27 mouse cellular contexts compared by ENCODE assay signal in genomic region chr17:33441159-33441558, GRCm38 (mm10). TPM values are rescaled to one million over a fixed set of nuclear protein-coding genes. Genes with fewer than 3 reads are reported as not detected.
"Had no signal": no experiment of that assay in that cellular context is flagged by ENCODE, and none has a peak within 500 bp of the region (broad histone marks: within the 10 kb centered on the region; RNA-seq: fewer than 3 reads in every experiment).

No protein-coding gene starts in this region.

- H3K27ac ChIP-seq: liver, embryonic 13.5 days; liver, embryonic 15.5 days; lung, embryonic 15.5 days; midbrain, embryonic 10.5 days; midbrain, embryonic 12.5 days; neural tube, embryonic 13.5 days; neural tube, embryonic 15.5 days had no signal

- DNase-seq: liver, embryonic 13.5 days; liver, postnatal 0 days; lung, postnatal 14 days; lung, postnatal 36 days; midbrain, embryonic 14.5 days; retina, postnatal 1 day; right cerebral cortex, adult 18-20 months; right cerebral cortex, postnatal 25 days; right cerebral cortex, postnatal 4 days; spleen, adult 18-20 months; thymus, adult 2 months; thymus, postnatal 25 days; thymus, postnatal 4 days had no signal

- H3K36me3 ChIP-seq: liver, embryonic 13.5 days; liver, embryonic 15.5 days; lung, embryonic 15.5 days; midbrain, embryonic 10.5 days; midbrain, embryonic 12.5 days; neural tube, embryonic 13.5 days; neural tube, embryonic 15.5 days had no signal

- ATAC-seq: liver, postnatal 0 days; lung, postnatal 0 days; midbrain, embryonic 16.5 days had no signal

- H3K4me3 ChIP-seq: liver, embryonic 13.5 days; liver, embryonic 15.5 days; lung, embryonic 15.5 days; midbrain, embryonic 10.5 days; midbrain, embryonic 12.5 days; myocyte; neural tube, embryonic 13.5 days; neural tube, embryonic 15.5 days had no signal

RNA-seq across cellular contexts. Expression of gene Actl9, which starts 8.5 kb away (rescaled TPM):
- total RNA-seq: megakaryocyte-erythroid progenitor cell, adult 5-6 weeks had no signal
- polyA plus RNA-seq: liver, embryonic 13.5 days; liver, embryonic 15.5 days; liver, postnatal 0 days; lung, embryonic 15.5 days; lung, postnatal 0 days; midbrain, embryonic 10.5 days; midbrain, embryonic 12.5 days; midbrain, embryonic 14.5 days; midbrain, embryonic 16.5 days; myocyte; neural tube, embryonic 11.5 days; neural tube, embryonic 13.5 days; neural tube, embryonic 15.5 days; small intestine, adult 2 months; stomach, embryonic 14.5 days; stomach, embryonic 16.5 days had no signal
